Mouse (Mus musculus): ENCODE results near the gene Med8.

GRCm38 (mm10) chr4:118395289-118395688, 13.8 kb upstream of the Med8 start:
- TF ChIP-seq CTCF (IDR thresholded peaks at IDR 0.05; ENCODE audit: control insufficient read depth, insufficient read depth, insufficient read length) (no peak), FOSL1 (IDR thresholded peaks at IDR 0.05; ENCODE audit: insufficient read depth, low read length, poor library complexity, severe bottlenecking) (no peak), CEBPB (IDR thresholded peaks at IDR 0.05; ENCODE audit: low read depth) (no peak)
